Mouse (Mus musculus) embryonic facial prominence, embryonic 13.5 days (tissue): ENCODE measurements at regions not wholly inside any gene's neighbourhood (a gene's known extent, or its start where the extent isn't known, plus 50 kb on each side); places are given as distances from the start of the nearest gene placed in this dataset.
"Not testable (repeated sequence)": the region's sequence is repeated elsewhere in the genome, so short reads cannot be mapped to it uniquely, and the experiment has no call there.

Source experiments
- ATAC-seq: fragments of 200-750 bp; cut with Nextera tagmentation; 2 replicates; pipeline ENCODE4 v1.8.0; 2017; ENCODE audit warnings: low read depth; ENCODE audit not compliant: insufficient number of reproducible peaks, insufficient read depth, low FRiP score, low TSS enrichment
- H3K27ac ChIP-seq: fragments of 300-500 bp; sonication (generic); 2 replicates; pipeline ENCODE4 v1.5.1; 2015; ENCODE audit warnings: moderate library complexity, mild to moderate bottlenecking, inconsistent platforms
- H3K27me3 ChIP-seq: fragments of 300-500 bp; sonication (generic); 2 replicates; pipeline ENCODE4 v1.6.1; 2015; ENCODE audit warnings: mild to moderate bottlenecking, inconsistent platforms
- H3K36me3 ChIP-seq: fragments of 300-500 bp; sonication (generic); 2 replicates; pipeline ENCODE4 v1.6.1; 2015; ENCODE audit warnings: mild to moderate bottlenecking, inconsistent platforms
- H3K4me1 ChIP-seq: fragments of 300-500 bp; sonication (generic); 2 replicates; pipeline ENCODE4 v1.6.1; 2015; ENCODE audit warnings: inconsistent platforms
- H3K4me2 ChIP-seq: fragments of 300-500 bp; sonication (generic); 2 replicates; pipeline ENCODE4 v1.6.1; 2015; ENCODE audit warnings: moderate library complexity, mild to moderate bottlenecking, inconsistent platforms
- H3K4me3 ChIP-seq: fragments of 300-500 bp; sonication (generic); 2 replicates; pipeline ENCODE4 v1.5.1; 2015; ENCODE audit warnings: mild to moderate bottlenecking, inconsistent platforms
- H3K9ac ChIP-seq: fragments of 300-500 bp; sonication (generic); 2 replicates; pipeline ENCODE4 v1.6.1; 2015; ENCODE audit warnings: mild to moderate bottlenecking, inconsistent platforms
- H3K9me3 ChIP-seq: fragments of 300-500 bp; sonication (generic); 2 replicates; pipeline ENCODE4 v1.6.1; 2016; ENCODE audit warnings: inconsistent platforms
- WGBS: fragments of 180-500 bp; shearing (Covaris S2); methylation state at CpG from one replicate; pipeline ENCODE4 v1.1.7; 2015; ENCODE audit warnings: mixed read lengths; 5-methylcytosine and 5-hydroxymethylcytosine counted together

GRCm38 (mm10) chr4:4623840-4624239, 169.3 kb downstream of the Impad1 start:
- ATAC-seq, result no peak
- Histone ChIP-seq H3K36me3 (no peaks in the 10 kb centered on the region), H3K9me3 (no peaks in the 10 kb centered on the region), H3K4me3 (no peak overlapping the region), H3K27ac (no peak overlapping the region), H3K4me2 (no peak overlapping the region), H3K4me1 (no peaks in the 10 kb centered on the region), H3K9ac (no peak overlapping the region), H3K27me3 (no peaks in the 10 kb centered on the region)
- 70% methylated on average over 3 of the region's 3 CpGs for WGBS

GRCm38 (mm10) chr4:4620135-4620534, 173.0 kb downstream of the Impad1 start:
- not testable (repeated sequence) for ATAC-seq, H3K27ac ChIP-seq, H3K27me3 ChIP-seq, H3K36me3 ChIP-seq, H3K9ac ChIP-seq, H3K4me3 ChIP-seq, H3K4me2 ChIP-seq, H3K9me3 ChIP-seq, H3K4me1 ChIP-seq
- WGBS, result 77% methylated on average over 1 of the region's 1 CpGs

- no peak overlapping the region for H3K4me3 ChIP-seq
- no peaks in the 10 kb centered on the region for H3K9me3 ChIP-seq
- no peaks in the 10 kb centered on the region for H3K4me1 ChIP-seq
- no peak overlapping the region for H3K27ac ChIP-seq
- H3K9ac ChIP-seq, result no peak overlapping the region
- ATAC-seq, result no peak
- H3K27me3 ChIP-seq, result no peaks in the 10 kb centered on the region
- no peak overlapping the region for H3K4me2 ChIP-seq
- no peaks in the 10 kb centered on the region for H3K36me3 ChIP-seq
Measured at GRCm38 (mm10) chr4:4614577-4614976, 178.6 kb downstream of the Impad1 start.
